Mouse (Mus musculus) testis, postnatal 14 days (tissue): Measurements from ENCODE around the gene Aes.

Source experiments
- DNase-seq: peaks from one replicate; pipeline ENCODE4 v3.0.0; 2021; ENCODE audit warnings: low spot score

Aes gene

DNA sequence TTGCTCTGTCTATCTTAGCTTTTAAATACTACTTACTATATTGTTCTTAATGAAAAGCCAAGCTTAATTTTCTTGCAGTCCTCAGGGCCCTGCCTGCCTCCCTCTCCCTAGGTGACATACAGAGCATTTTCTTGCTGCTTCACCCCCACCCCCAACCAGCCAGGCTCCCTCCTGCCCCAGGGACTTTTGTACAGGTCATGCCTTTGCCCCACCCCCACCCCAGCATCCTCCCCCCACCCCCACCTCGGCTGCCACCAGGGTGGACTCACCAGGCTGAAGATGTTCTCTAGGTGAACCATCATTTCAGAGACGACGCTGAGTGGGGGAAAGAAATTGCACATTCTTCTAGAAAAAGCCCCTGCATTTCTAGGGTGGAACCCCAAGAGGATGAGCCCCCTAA lies 39.1 kb downstream of the Aes start:
- DNase-seq: no peak

DNA sequence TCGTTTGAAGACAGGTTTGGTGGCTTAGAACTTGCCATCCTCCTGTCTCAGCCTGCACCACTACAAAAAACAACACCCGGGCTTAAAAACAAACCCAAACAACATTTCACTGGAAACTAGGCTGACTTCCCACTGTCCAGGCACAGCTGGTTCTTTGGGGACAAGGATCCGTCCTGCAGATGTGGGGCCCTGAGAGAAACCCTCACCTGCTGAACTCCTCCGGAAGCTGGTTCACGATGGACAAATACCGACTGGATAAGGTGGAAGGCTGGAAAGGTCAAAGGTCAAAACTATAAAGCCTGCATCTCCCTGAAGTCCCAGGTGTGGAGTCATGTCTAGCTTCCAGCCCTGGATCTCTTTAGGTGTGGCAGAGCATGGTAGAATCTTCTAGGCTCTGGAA lies 39.6 kb downstream of the Aes start:
- no peak for DNase-seq

DNA sequence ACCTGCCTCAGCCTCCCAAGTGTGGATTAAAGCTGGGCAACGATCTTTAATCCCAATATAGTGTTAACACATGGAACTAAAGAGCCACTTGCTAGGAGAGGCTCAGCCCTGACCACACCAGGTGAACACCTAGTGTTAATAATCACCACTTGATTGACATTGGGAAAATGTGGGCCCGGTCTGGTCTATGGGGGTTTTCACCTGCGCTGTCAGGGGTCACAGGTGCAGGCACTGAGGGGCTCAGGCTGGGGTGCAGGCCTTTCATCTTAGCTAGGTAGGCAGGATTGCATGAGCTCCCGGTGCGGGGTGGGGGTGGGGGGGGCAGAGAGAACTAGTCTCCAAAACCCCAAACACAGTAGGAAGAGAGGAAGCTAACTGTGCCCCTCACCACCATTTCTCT lies 40.3 kb downstream of the Aes start:
- no peak for DNase-seq

DNA sequence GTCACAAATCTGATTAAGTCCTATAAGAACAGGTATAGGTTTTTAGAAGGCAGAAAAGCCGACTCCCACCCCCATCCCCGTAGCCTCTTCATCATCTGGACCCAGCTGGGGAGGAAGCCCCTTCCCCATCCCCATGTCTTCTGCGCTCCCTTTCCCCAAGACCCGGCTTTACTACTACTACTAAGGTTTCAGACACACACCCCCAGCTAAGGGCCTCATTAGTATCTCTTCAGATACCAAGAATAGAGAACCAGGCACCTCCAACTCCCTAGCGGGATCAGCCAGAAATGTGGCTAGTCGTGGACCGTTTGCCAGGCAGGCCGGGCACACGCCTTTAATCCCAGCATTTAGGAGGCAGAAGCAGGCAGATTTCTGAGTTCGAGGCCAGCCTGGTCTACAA lies 40.8 kb downstream of the Aes start:
- DNase-seq: no peak

DNA sequence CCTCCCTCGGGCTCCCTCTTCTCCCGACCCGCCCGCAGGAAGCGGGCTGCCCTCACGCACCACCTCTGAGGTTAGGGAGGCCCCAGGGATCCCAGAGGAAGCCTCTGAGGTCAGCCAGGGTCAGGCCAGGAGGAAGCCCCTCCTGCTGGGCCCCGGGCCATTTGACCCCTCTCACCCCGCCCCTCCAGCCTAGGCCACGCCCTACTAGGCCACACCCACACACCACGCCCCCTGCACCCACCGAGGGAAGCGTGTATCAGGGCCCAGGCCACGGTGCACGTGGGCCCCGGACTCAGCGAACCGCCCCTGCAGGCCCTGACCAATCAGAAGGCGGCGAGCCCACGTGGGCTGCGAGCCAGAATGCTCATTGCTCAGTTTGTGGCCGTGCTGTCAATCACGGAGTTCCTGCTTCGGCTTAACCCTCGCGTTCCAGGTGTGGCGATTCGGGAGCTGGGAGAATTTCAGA lies 41.5 kb downstream of the Aes start, which contains the start of gene Tle6:
Tle6 (minus strand) TSS at position 336 of the 466 bp plus-strand sequence.
- DNase-seq: peak; percentile 96

DNA sequence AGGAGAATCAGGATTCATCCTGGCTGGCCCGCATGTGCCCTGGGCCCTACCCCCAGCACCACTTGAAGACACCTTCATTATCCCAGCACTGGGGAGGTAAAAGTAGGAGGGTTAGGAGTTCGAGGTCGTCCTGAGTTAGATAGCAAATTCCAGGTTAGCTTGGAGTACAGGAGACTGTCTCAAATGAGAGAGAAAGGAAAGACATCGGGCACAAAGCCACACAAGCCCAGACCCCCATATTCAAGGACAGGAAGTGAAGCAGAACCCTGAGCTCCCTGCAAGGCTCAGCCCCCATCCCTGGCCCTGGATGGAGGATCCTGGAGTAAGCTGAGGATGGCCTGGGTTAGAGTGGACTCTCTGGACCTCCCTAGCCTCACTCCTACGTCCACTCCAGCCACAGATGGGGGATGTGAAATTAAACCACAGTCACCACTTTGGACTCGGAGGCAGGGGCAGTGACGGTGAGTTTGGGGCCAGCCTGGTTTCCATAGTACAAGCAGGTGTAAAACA lies 42.2 kb downstream of the Aes start:
- no peak for DNase-seq

DNA sequence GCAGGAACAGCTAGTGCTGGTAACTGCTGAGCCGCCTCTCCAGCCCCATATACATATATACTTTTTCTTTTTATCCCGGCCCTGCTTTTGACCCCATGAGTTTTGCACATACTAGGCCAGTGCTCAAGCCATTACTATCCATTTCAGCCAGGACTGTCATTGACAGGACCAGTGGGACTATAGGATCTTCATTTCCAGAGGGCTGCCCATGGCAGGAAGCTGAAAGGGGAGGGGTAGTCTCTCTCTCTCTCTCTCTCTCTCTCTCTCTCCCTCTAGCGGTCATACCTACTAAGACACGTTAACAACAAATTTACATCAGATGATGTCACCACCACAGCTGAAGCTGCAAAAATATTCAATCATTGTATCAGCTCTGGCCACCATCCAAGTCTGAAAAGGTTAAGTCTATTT lies 43.5 kb downstream of the Aes start:
- no peak for DNase-seq

DNA sequence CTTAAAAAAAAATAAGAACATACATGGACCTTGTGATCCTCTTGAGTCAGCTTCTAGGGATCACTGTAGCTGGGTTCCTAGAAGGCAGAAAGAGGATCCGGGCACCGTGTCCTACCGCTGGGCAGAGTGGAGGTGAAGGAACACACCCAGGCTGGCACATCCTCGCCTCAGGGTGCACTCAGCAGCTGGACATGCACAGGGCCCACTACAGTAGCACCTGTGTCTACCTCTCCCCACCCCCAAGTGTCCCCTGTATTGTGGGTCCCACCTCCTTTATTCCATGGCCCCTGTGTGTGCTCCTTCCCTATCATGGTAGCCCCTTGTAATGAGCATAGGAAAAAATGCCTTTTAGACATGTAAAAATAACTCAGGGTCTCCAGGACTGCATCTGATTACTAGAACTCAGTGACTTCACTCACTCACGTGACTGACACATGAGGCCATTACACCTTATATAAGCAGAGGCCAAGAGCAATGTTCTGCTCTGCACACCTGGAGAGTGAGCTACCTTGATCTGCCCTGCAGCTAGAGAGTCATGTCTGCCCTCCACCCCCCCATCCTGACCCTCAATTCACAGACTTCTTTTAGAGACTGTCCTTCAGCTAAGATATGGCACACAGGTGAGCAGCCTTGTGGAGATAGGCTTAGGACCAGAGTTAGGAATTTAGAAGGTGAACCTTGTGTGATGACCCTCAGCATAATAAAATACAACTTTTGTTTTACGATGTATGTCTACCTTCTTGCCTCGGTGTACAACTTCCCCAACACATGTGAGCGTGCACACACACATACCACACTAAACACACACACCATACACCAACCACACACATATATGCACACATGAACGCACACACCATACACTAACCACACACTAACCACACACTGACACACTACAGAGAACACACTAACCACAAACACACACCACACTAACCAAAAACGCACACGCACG lies 45.0 kb downstream of the Aes start:
- DNase-seq: no peak

DNA sequence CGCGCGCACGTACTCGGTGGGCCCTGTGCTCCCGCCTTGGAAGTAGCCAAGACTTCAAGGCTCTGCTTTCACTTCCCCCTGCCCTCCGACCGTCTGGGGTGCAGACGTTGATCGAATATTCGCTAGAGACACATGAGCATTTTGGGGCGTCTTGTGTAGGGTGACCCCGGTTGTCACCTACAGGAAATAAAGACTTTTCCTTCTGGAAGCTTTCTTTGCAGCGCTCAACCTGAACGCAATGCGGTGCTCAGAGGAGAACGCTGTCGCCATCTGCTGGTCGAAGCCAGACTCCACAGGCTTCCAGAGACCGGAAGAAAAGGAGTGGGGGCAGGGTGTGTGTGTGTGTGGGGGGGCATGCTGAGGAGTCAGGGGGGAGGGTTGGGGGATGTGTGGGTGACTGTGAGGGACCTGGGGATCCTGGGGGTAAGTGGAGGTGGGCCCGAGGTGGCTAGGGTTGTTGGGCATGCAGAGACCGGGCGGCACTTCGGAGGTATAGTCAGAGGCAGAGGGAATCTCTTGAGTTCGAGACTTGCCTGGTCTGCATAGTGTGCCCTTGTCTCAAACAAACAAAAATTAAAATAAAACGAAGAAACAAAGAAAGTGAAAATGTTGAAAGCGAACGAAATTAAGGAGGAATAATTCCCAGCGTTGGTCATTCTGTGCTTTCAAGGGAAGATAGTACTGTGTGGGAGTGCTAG lies 45.8 kb downstream of the Aes start:
- peak; percentile 78 for DNase-seq

DNA sequence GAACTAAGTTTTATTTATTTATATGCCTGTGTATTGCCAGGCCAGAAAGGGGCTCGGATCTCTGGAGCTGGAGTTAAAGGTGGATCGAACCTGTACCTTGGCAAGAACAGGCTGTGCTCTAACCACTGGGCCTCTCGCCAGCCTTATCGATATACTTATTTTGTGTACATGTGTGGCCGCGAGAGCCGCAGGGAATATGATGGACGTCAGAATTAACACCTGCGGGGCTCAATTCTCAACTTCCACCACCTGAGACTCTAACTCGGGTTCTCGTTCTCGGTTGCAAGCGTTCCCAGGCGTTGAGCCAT lies 46.3 kb downstream of the Aes start:
- no peak for DNase-seq

DNA sequence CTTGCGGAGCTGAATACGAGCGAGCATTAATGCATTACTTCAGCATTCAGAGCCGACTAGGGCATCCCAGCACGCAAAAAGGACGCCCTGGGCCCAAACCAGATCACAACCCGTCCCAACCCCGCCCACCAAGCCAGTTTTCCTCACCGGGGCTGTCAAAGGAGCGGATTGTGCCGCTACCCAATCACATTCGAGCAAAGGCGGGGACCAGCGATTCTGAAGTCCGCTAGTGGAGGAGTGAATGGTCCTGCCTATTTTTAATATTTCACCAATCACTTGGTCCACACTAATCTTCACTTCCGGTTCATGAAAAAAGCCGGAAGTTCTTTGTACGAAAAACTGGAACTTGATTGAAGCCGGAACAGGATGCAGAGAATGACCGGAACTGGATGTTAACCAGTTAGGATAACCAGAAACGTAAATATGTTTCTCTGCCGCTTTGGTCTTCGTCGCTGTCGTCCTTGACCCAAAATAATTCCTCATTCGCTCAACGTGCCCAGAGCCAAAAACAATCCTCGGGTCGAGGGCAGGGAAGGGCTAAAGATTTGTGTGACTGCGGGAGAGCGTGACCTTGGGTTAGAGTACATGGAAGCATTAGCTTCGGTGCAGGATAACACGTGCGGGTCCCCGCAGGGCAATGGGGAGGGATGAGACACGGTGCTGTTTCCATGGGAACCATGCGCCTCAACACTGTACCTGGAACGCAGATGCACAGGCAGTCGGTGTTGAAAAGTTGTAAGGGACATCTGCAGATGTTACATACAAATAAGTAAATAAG lies 46.9 kb downstream of the Aes start, which contains the start of gene BC025920:
BC025920 (plus strand) TSS at position 297 of the 778 bp plus-strand sequence.
- peak; percentile 94 for DNase-seq

DNA sequence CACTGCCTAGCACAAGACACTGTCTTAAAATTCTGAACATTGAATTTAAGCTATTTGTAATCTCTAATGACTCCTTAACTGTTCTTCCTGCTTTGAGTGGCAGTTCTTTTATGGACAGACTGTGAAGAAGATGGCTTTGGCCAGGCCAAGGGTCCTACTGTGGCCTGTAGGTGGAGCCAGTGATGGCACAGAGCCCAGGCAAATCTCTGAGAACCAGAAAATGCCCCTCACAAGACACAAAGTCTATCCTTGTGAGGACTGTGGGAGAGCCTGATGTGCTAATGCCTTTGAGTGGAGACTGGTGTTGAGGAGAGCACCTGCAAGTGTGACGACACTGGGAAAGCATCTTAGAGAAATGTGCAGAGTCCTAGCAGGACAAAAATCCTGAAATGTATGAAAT lies 49.0 kb downstream of the Aes start:
- no peak for DNase-seq

DNA sequence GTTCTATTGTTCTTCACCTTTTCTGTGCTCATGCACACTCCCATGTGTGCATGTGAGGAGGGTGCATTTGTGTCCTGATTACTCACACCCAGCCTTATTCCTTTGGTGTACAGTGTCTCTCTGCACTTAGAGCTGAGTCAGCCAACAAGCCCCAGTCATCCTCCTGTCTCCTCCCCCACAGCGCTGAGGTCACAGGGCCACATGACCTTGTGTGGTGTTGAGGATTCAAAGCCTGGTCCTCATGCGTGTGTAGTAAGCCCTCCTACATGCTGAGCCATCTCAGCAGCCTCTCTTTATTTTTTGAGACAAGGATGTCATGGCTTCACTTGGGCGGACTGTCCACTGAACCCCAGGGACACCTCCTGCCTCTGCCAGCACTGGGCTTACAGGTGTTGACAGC lies 53.5 kb downstream of the Aes start:
- no peak for DNase-seq

DNA sequence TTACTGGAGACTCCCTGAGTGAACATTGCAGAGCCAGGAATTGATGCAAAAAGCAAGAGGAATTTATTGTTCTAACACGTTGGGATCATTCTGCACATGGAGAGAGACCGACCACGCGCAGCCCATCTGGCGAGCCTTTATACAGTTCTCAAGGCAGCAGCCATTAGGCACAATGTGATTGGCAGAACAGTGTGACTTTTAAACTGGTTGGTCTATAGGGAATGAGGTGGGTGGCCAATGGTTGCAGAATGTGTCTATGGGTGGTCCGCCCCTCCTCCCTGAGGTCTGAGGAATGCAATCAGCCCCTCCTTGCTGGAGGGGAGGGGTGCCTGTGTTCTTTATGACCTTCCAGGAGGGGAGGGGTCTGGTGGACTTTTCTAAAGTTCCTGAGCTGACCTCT lies 56.2 kb downstream of the Aes start:
- DNase-seq: no peak
